Mouse (Mus musculus): ENCODE results near the gene Tgfbi.

The Tgfbi gene

DNA sequence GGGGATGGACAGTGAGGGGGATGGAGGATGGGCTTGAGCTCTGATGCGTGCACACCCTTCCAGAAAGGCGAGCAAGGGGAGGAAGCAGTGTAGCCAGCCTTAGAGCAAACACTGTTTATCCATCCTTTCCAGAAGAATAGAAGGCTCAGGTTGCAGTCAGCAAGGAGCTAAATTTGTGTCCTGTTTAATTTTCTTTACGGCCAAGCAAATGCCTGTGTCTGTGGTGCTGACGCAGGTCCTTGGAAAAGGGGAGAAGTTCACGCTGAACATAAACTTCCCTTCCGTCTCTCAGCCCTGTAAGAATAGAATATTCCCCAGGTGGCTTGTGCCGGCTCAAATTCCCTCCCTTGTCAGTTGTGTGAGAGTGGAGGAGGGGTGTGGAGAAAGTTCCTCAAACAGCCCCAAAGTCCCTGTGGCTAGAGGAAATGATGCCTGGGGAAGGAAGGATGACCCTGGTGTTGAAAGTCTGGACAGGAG lies 24.9 kb downstream of the Tgfbi start:
- DNase-seq (ENCODE audit: low spot score in 2 of 2): no peak

DNA sequence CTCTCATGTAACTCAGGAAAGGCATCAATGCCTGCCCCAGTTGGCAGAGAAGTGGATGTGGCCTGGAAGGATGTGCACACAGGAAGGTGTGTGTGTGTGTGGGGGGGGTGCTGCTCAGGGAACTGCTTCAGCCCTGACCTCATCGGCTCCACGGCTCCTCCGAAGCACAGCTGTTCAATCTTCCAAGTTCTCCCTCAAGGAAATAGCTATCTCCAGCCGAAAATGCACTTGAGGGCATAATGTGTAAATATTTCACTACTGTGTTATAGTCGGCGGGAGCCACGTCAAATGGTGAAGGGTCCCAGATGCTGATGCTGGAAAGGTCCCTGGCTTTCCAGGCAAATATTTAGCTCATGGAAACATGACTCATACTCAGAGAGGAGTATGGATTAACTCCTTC lies 25.6 kb downstream of the Tgfbi start:
- no peak for DNase-seq (ENCODE audit: low spot score in 2 of 2)

DNA sequence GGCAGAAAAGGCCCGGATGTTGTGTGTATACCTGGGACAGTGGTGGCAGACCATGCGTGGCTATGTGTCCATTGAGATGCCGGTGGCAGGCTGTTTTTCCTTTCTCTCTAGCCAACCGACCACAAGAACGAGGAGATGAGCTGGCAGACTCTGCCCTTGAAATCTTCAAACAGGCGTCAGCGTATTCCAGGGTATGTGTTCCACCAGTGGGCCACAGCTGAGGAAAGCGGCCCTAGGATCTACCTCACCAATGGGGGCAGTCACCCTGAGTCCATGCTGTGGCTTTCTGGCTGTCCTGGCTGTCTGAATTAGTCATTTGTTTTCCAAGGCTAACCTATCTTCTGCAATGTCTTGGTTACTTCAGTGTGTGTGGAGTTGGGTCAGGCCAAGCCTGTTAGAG lies 27.7 kb downstream of the Tgfbi start:
- DNase-seq (ENCODE audit: low spot score in 2 of 2): no peak

DNA sequence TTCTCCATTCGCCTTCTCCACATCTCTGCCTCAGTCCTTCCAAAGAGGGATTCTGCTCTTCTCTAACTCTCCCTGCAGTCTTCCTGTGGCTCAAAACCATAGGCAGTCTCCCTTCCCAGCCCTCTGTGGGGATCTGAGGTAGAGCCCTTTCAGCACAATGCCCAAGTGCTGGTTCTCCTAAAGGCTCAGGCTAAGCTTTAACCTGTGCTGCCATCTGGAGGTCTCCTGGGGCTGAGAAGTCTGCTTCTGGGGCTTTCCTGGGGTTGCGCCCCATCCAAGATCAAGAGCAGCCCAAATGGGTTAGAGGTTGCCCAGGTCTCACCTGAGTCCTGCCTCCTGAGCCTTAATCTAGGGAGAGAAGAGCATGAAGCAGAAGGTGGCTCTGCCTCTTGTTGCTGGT lies 32.4 kb downstream of the Tgfbi start:
- no peak for DNase-seq (ENCODE audit: low spot score in 2 of 2)

DNA sequence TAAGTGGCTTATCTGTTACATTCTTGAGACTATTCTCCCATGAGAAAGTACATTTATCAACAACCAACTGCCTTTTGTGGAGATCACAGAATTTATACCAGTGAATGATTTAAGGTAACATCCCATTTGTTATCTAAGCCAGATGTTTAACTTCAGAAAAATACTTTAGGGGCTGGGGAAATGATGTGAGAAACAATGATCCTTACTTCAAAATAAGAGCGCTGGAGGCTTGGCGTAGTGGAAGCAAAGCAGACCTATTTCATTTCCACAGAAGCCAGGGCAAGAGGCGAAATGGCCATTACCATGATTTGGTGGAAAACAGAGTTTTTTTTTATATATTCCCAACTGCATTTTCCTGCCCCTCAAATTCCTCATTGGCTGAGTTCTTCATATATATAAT lies 34.7 kb downstream of the Tgfbi start:
- no peak for DNase-seq (ENCODE audit: low spot score in 2 of 2)

DNA sequence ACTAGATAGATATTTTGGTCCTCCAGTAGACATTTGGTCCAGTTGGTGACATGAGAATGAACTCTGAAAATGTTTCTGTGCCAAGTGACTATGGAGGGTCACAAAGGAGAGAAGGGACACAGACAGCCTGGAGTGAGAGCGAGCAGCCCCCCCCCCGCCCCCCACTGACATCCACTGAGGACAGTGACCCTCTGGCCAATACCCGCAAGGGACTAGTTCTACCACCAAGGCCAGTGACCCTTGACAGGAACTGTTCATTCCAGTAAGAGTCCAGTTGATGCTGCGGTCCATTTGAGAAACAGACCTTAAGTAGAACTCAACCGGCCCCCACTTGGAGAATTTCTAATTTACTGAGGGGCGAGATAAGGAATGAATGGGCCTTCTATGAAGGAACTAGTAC lies 36.4 kb downstream of the Tgfbi start:
- no peak for DNase-seq (ENCODE audit: low spot score in 2 of 2)

DNA sequence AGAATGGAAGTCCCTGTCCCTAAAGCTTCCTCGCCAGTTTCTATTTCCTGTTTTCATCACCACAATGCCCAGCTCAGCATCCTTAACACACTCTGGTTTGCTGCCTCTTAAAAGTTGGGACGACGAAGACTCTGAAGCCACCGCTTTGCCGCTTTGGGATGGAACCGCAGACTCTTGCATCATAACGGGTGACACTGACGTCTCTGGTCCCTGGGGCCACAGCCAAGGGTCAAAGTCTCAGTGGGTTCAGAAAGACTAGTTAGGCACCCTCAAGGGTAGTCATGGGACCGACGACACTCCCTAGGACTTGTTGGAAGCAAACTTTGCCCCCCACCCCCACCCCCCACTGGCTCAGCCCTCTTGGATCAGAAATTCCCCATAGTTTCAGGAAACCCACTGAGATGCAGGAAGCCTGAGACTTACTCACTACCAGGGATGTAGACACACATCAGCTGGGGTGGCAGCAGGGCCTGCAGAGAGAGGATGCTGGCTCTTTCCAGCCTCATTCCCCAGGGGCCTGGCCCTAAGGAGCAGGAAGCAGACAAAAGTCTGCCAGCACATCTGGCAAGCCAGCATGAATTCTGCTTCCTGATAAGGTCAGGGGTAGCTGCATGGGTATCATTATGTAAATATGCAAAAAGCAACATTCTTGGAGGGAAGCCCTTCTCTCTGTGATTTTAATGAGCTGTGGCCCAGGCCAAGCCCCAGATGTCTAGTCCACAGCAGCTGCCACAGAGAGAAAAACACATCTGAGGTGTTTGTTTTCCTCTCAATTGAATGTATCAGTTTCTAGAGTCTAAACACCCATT lies 38.5 kb downstream of the Tgfbi start:
- DNase-seq (ENCODE audit: low spot score in 2 of 2): no peak

DNA sequence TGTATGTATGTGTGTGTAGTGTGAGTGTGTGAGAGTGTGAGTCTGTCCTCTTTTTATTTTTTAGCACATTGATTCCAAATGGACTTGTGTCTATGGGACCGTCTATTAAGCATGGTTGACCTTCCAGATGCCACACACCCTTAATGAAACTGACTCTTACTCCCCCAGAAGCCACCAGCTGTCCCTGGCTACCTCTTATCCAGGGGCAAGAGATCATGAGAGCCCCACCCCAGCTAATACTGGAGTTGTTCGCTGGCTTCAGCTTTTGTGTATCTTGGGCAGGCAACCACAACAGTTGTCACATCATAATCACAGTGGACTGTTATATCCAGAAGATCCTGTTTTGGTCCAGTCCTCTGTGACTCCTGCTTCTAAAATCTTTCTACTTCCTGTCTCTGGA lies 40.7 kb downstream of the Tgfbi start:
- no peak for DNase-seq (ENCODE audit: low spot score in 2 of 2)

DNA sequence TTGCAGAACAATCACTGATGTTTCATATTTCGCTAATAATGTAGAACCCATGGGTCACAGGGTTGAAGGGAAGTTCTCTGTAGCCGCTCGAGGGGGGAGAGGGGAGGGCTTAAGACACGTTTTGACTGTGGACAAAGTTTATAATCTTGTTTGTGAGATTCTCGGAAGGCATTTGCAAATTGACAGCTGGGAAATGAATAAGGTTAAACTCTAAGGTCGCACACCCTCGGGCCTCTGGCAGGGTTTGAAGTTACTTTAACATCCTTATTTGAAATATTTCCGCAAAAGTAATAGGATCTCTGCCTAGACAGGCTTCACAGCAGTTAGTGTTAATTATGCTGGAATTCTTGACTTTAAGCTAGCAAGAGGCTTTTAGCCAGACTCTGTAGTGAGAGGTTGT lies 43.1 kb downstream of the Tgfbi start:
- no peak for DNase-seq (ENCODE audit: low spot score in 2 of 2)

DNA sequence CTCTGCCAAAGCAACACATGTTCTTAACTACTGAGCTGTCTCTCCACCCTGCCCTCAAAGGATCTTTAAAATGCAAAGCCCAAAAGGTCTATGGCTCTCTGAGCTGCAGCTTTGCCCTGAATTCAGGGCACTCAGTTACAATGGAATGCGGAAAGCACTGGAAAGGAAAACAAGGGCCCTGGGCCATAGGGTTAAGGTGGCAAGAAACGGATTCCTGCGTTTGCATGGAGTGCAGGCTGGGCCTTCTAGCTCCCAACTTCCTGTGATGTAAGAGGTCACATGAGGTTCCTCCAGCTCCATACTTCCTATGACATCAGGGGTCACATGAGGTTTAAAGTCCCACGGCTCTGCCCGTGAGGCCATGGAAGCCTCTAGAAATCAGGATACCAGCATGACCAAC lies 44.9 kb downstream of the Tgfbi start:
- no peak for DNase-seq (ENCODE audit: low spot score in 2 of 2)

DNA sequence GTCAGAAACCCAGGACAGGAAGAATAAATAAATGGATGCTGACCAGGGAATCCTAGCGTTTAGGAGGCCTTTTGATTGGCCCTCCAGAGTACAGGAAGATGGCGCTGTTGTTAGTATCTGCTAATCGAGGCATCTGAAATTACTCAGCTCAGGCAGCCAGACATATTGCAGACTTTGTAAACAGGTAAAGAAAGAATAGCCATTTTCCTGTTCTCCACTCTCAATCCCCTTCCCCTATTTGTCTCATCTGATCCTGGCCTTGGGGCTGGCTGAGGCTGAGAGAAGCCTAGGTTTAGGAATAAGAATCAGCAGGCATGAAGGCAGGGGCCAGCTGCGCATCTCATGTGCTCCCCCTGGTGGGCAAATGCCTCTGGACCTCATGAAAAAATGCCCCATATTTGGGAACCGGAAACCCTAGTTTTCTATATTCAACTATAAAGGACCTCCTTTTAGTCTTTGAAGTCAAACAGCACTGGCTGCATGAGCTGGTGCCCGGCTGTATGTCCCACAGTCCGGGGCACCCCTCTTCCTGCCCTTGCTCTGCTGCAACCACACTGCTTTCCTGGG lies 48.7 kb downstream of the Tgfbi start:
- peak in 1 of 2 experiments; percentile 54 for DNase-seq (ENCODE audit: low spot score in 2 of 2)

DNA sequence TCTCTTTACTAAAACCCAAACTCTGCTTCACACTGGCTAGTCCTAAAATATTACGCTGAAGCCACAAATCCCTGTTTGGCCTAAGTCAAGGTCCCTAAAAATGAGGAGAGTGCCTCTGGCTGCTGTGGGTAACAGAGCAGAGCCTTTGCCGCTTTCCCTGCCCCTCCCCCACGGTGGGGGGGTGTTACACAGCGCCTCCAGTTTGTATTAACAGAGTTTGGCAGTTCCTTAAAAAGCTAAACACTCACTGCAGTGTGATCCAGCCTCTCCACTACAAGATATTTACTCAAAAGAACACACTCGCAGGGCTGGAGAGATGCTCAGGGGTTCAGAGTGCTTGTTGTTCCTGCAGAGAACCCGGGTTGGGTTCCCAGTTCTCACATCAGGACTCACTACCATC lies 49.6 kb downstream of the Tgfbi start:
- DNase-seq (ENCODE audit: low spot score in 2 of 2): no peak

DNA sequence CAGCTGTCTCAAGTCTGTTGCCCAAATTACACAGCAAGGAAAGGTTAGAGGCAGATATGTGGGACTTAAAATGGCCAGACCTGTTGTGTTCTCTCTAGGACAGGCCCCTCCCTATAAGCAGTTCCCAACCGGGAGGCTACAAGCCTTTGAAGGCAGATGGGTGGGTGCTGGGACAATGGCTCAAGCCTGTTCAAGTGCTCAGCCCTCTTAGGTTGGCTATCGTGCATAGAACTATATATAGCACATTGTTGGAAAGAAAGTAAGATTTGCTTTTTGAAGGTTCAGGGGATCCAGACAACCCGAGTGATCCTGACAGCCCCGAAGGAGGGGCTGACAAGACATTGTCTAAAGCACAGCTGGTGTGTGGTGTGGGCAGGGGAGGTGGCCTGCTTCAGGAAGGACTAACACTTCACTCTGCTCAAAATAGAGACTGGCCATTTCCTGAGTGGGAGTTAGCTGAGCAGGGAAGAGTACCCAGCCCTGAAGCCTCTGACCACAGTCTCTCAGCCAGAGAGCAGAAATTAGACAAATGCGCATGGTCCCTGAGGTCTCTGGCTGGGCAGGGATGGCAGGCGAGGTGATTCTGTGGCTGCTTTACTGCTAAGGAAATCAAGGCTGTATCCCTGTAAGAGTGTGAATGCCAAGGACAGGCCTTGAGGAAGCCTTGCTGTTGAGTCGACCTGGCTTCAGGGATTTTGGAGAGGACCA lies 52.7 kb downstream of the Tgfbi start:
- no peak for DNase-seq (ENCODE audit: low spot score in 2 of 2)

DNA sequence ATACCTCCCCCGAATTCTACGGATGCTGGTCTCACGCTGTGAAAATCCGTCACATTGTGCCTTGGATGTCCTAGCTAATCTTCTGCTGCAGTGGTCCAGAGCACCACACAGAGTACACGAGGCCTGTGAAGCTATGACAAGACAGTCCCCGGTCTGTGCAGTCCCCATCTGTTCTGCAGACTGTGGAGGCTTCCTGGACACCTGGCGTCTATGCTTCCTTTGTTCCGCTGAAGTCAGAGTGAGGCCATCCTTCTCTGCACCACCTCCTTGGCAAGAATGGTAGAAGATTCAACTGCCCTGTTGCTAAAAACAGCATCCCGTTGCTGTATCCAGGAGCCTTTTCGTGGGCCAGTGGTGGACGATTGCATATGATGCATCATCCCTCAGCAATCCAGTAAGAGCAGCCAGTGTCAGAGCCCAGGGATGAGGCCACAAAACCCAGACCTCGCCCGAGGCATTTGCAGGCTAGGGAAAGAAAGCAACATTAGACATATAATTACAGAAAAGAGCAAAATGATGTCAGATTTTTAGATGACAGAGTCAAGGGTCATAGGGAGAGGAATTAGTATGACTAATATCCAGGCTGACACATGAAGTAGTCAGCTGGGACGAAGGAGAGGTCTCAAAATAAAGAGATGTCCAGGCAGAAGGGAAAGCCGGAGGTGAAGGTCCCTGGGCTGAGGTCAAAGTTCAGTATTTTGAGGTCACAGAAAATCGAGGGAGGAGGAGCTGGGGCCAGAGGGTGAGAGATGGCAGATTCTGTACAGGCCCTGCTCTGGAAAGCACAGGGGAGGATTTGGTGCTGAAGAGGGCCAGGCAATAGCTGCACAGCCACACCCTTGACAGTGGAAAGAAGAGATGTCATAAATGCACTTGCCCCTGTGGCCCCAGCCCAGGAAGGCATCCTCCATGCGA lies 55.2 kb downstream of the Tgfbi start:
- no peak for DNase-seq (ENCODE audit: low spot score in 2 of 2)

DNA sequence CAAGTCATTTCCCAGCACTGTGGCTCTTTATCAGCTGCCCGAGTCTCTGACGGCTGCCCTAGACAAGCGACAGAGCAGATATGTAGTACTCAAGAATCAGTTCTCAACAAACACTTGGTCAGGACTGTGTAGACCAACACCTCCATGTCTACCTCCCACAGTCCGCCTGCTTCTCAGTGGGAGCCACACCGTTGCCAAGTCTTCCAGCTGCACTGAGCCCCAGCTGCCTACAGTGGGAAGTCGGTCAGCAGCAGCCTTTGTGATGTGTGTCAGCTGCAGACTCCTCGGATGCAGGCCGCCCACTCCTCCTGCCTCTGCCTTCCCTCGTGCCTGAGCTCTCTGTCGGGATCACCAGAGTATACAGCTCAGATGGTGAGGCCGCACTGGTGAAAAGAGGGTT lies 61.9 kb downstream of the Tgfbi start:
- no peak for DNase-seq (ENCODE audit: low spot score in 2 of 2)

DNA sequence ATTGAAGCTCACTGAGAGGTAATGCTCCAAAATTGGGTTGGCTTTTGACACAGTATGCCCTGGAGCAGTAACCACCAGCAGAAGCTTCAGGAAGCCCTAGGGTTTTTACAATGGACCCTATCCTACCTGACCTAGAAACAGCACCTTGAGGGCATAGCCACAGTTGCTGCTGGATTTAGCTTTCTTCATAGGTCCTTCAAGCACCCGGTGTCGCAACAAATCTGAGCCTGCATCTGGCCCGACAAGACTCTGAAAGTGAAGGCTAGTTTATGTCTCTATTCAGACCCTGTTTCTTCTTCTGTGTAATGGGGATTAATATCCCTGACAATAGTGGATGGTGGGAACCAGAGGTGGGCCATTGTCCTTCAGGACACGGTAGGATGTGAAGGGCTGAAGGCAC lies 68.4 kb downstream of the Tgfbi start:
- no peak for DNase-seq (ENCODE audit: low spot score in 2 of 2)

DNA sequence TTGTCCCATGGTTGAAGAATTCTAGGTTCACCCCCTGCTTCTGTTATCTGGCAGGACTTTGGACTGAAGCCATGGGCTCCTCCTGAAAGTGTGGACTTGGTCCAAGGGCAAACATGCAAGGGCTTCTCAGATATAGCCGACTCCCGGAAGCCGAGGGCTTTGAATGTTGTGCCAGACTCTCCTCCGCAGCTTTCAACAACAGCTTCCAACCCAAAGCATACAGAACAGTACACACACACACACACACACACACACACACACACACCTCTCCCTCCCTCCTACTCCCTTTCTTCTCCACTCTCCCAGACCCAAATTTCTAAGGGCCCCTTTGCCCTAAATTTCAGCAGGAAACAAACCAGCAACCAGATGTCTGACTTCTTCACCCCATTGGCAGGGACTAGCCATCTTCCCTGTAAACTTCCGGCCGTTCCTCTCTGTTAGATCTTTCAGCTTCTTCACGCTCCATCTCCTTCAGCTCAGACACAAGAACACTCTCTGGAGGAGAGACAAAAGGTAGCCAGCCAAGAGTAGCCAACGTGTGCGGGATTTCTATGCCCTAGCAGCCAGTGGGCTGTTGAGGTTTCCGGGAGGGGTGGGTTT lies 69.0 kb downstream of the Tgfbi start:
- no peak for DNase-seq (ENCODE audit: low spot score in 2 of 2)

DNA sequence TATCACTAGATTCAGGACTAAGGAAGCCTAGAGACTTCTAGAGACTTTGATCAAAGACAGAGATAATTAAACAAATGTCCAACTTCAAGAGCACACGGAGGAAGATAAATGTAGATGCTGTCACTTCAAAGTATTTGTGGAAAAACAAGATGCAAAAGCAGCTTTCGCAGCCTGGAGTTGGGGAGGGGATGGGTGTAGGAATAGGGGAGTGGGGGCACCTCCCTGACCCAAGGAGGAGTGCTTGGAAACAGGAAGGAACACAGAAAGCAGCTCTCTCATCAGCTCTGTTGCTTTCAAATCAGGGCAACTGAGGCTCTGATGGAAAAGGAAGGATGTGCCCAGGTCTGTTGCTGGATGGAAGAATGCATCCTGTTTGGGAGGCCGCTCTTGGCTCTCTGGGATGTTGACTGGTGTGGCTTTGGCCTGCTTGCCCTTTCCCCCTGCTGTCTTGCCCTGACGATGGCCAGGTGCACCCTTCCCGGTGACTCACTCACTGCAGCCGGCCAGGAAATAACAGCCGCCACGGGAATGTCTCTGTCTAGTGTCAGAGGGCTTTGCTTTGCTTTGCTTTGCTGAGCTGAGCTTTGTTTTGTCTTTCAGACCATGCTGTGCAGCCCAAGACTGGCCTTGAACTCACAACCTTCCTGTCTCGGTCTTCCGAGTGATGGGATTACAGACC lies 69.6 kb downstream of the Tgfbi start:
- DNase-seq (ENCODE audit: low spot score in 2 of 2): no peak

DNA sequence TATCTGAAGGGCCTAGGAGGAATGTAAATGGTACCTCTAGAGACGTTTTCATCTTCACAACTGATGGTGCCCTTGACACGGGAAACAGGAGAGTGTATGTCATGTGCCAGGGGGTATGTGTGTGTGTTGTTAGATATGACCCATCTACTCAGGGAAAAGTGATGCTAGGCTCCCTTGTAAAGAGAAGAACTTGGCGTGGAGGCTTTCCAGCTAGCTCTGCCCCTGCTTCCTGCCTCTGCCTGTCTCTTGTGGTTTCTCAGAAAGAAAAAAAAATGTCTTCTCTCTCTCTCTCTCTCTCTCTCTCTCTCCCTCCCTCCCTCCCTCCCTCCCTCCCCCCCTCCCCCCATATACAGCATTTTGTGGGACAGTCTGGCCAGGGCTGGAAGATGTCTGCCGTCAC lies 72.6 kb downstream of the Tgfbi start:
- DNase-seq (ENCODE audit: low spot score in 2 of 2): no peak

DNA sequence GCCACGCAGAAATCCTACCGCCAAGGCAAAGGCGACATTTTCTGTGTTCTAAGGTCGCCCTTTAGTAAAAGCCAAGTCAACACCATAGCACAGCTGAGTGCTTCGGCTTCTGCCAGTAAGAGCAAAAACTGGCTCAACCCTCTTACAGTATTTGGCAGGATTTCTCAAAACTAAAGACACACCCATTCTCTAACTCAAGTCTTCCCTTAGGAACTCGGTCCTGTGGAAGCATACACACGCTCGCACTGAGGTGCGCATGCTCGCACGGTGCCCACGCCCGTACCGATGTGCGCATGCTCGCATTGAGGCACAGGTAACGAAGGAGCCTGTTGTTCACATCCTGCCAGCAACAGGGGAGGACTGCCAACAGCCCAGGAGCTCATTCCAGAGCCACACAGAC lies 73.0 kb downstream of the Tgfbi start:
- peak; percentile 25 to 27 for DNase-seq (ENCODE audit: low spot score in 2 of 2)

DNA sequence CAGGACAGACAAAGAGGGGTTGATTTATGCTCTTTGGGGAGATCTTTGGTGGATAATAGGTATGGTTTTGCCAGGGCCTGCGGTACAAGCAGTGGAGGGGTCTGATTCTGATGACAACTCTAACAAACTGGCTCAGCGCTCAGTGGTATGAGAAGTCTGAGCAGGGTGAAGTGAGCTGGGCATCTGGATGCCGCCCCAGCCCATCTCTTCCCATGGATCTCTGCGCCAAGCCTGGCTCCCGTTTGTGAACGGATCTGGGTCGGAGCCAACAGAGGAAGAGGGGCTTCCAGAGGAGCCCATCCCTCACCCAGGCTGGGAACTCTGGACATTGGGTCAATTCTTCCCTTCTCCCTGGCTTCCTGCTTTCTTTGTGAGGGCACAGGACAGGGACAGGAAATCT lies 74.0 kb downstream of the Tgfbi start:
- DNase-seq (ENCODE audit: low spot score in 2 of 2): no peak
